Comparison of ENCODE assay signal across 16 mouse cellular contexts in the genomic region with DNA sequence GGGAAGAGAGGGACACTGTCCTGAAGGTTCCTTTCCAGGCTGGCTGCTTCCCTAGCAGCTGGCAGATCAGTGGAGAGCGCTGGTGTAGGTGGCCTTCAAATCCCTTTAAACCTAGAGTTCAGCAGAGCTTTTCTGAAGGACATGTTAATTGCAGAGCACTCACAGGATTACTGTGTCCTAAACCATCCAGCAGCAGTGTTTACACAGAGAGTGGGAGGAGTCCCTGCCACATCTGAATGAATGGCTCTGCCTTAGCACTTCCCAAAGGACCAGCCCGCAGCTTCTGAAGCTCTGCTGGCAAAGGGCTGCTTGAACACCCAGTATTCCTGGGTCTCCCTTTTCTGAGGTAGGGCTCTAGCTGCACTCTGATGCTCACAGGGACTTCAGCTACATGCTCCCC. TPM values are rescaled to one million over a fixed set of nuclear protein-coding genes. Genes with fewer than 3 reads are reported as not detected.
DNase-seq lines count a peak whose midpoint lies in the region; ATAC-seq lines count a peak whose summit lies in the region.
"Had no signal": no experiment of that assay in that cellular context is flagged by ENCODE, and none has a peak within 500 bp of the region (broad histone marks: within the 10 kb centered on the region; RNA-seq: fewer than 3 reads in every experiment).

No protein-coding gene starts in this region.

- WGBS in kidney, embryonic 14.5 days = 16% methylated on average over 2 of the region's 2 CpGs
- 39% methylated on average over 2 of the region's 2 CpGs for WGBS in forebrain, embryonic 14.5 days
- WGBS in hindbrain, embryonic 16.5 days = 59% methylated on average over 2 of the region's 2 CpGs

- H3K27me3 ChIP-seq in kidney, embryonic 14.5 days (ENCODE audit: control insufficient read depth, insufficient read depth, low read length) = no peaks in the 10 kb centered on the region
- H3K27me3 ChIP-seq in forebrain, embryonic 14.5 days (replicated peaks; ENCODE audit: control insufficient read depth, insufficient read depth, low read length) = no peaks in the 10 kb centered on the region
- no peaks in the 10 kb centered on the region for H3K27me3 ChIP-seq in hindbrain, embryonic 16.5 days (replicated peaks; ENCODE audit: control insufficient read depth, insufficient read depth, low read length)

- peak; percentile 58 for DNase-seq in embryo, embryonic 10 days (ENCODE audit: low spot score)
- DNase-seq in embryo, embryonic 9.5 days (ENCODE audit: extremely low spot score) = no peak
- no peak for DNase-seq in kidney, postnatal 25 days
- peak; percentile 54 for DNase-seq in brain, adult 2 months (ENCODE audit: low read depth, low spot score)
- DNase-seq in forebrain, embryonic 14.5 days (ENCODE audit: low spot score) = peak; percentile 6
- DNase-seq in cerebellum, adult 11 months = no peak
- DNase-seq: cerebellum, postnatal 14 days; gastrocnemius, postnatal 25 days; kidney, adult 2 months; thymus, postnatal 4 days had no signal

- H3K27ac ChIP-seq in kidney, embryonic 14.5 days (ENCODE audit: low read depth, low read length) = no peak overlapping the region
- H3K27ac ChIP-seq in forebrain, embryonic 14.5 days (ENCODE audit: low read depth, low read length) = no peak overlapping the region
- no peak overlapping the region for H3K27ac ChIP-seq in hindbrain, embryonic 16.5 days (ENCODE audit: low read depth, low read length)
- H3K27ac ChIP-seq: limb, embryonic 10.5 days; liver, embryonic 14.5 days had no signal

- H3K9ac ChIP-seq in kidney, embryonic 14.5 days (ENCODE audit: low read depth, low read length) = no peak overlapping the region
- no peak overlapping the region for H3K9ac ChIP-seq in forebrain, embryonic 14.5 days (ENCODE audit: low read length)
- no peak overlapping the region for H3K9ac ChIP-seq in hindbrain, embryonic 16.5 days (ENCODE audit: low read depth, low read length)
- H3K9ac ChIP-seq: liver, embryonic 14.5 days had no signal

- H3K4me1 ChIP-seq in kidney, embryonic 14.5 days (ENCODE audit: control insufficient read depth, insufficient read depth, low read length) = no peaks in the 10 kb centered on the region
- H3K4me1 ChIP-seq in forebrain, embryonic 14.5 days (ENCODE audit: control insufficient read depth, insufficient read depth, low read length) = no peaks in the 10 kb centered on the region
- no peaks in the 10 kb centered on the region for H3K4me1 ChIP-seq in hindbrain, embryonic 16.5 days (ENCODE audit: control insufficient read depth, insufficient read depth, low read depth, low read length)
- H3K4me1 ChIP-seq: limb, embryonic 10.5 days had no signal

- ATAC-seq in kidney, embryonic 14.5 days (ENCODE audit: low FRiP score, low TSS enrichment) = peak; percentile 86
- ATAC-seq in forebrain, embryonic 14.5 days = peak; percentile 34
- no peak for ATAC-seq in hindbrain, embryonic 16.5 days

- no peak overlapping the region for H3K4me2 ChIP-seq in kidney, embryonic 14.5 days (replicated peaks; ENCODE audit: low read depth, low read length)
- no peak overlapping the region for H3K4me2 ChIP-seq in forebrain, embryonic 14.5 days (ENCODE audit: low read length)
- no peak overlapping the region for H3K4me2 ChIP-seq in hindbrain, embryonic 16.5 days (ENCODE audit: low read length)

- no peaks in the 10 kb centered on the region for H3K9me3 ChIP-seq in kidney, embryonic 14.5 days (ENCODE audit: control insufficient read depth, low read length)
- H3K9me3 ChIP-seq in forebrain, embryonic 14.5 days (replicated peaks; ENCODE audit: control insufficient read depth, low read length) = no peaks in the 10 kb centered on the region
- H3K9me3 ChIP-seq in hindbrain, embryonic 16.5 days (ENCODE audit: control insufficient read depth, low read length) = no peaks in the 10 kb centered on the region
- H3K9me3 ChIP-seq: G1E; limb, embryonic 10.5 days had no signal

- H3K36me3 ChIP-seq in kidney, embryonic 14.5 days (ENCODE audit: control insufficient read depth, insufficient read depth, low read length) = no peaks in the 10 kb centered on the region
- H3K36me3 ChIP-seq in forebrain, embryonic 14.5 days (ENCODE audit: control insufficient read depth, insufficient read depth, low read length) = no peaks in the 10 kb centered on the region
- H3K36me3 ChIP-seq in hindbrain, embryonic 16.5 days (ENCODE audit: control insufficient read depth, insufficient read depth, low read length) = peaks cover 3% of the 10 kb centered on the region; the same call in 1 of the 2 replicates
- H3K36me3 ChIP-seq: limb, embryonic 10.5 days had no signal

- no peak overlapping the region for H3K4me3 ChIP-seq in kidney, embryonic 14.5 days (ENCODE audit: low read length)
- H3K4me3 ChIP-seq in forebrain, embryonic 14.5 days (ENCODE audit: low read depth, low read length) = no peak overlapping the region
- no peak overlapping the region for H3K4me3 ChIP-seq in hindbrain, embryonic 16.5 days (ENCODE audit: low read length)
- H3K4me3 ChIP-seq: erythroblast, embryonic 14.5 days; limb, embryonic 10.5 days had no signal

RNA-seq across cellular contexts. Expression of gene Cyb5r4, which starts 56.1 kb away (rescaled TPM):
- polyA plus RNA-seq in kidney, embryonic 14.5 days (2014; fragmentation: Nextera tagmentation; extraction: Ambion mirVana) = 64.1 and 70.3 TPM in 2 replicates
- polyA plus RNA-seq in forebrain, embryonic 14.5 days (2014; fragmentation: Nextera tagmentation; extraction: Ambion mirVana) = 70.4 and 75.7 TPM in 2 replicates
- 55.2 and 56.6 TPM in 2 replicates for polyA plus RNA-seq in hindbrain, embryonic 16.5 days (2015; fragmentation: Nextera tagmentation; extraction: Ambion mirVana)

Comparison
In these comparisons a context has a peak if more than half of its experiments do, and no peak if none do; other contexts are left out.
1. DNase-seq: peak in embryo, embryonic 10 days (single experiment), brain, adult 2 months (single experiment) and forebrain, embryonic 14.5 days (single experiment); none in embryo, embryonic 9.5 days (single experiment), kidney, postnatal 25 days (0 of 2) and cerebellum, adult 11 months (single experiment).